Mouse (Mus musculus): Measurements from ENCODE around the gene G530012D18Rik.
"Not testable (repeated sequence)": the region's sequence is repeated elsewhere in the genome, so short reads cannot be mapped to it uniquely, and the experiment has no call there.

Gene G530012D18Rik

DNA sequence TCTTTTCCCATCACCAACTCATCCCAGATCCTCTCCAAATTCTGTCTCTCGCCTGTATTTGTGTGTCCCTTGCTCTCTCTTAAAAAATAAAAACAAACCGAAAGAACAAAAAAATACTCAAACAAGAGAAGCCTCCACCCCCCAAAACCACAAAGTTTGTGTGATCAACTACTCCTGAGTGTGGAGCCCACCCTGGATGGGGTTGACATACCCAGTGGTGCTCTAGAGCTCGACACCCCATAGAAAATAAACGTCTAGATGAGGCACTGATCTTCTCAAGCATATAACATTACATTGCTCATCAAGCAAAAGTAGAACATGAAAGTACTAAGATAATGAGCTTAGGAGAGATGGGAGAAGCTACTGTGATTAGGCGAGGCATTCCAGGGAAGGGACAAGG is 41.7 kb downstream of the G530012D18Rik start:
- DNase-seq = not testable (repeated sequence)

DNA sequence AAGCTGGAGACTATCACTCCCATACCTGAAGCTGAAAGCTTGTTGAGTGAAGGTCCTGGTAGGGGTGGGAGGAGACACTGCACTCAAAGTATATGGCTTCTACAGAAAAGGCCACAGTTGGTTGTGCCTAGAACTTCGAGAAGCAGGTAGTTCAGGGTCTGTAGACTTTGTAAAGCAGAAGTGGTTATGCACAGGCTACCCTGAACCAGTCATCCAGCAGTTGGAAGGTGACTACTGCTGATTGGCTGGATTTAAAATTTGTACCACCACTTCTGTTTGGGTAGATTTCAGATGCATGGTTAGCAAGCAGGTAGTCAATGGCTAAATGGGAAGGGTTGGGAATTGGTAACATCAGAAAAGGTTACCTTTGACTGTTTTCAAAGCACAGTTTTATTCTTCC is 43.2 kb downstream of the G530012D18Rik start:
- not testable (repeated sequence) for DNase-seq

Data from cerebellum, postnatal 36 days (tissue).